Mouse (Mus musculus) layer of hippocampus, postnatal 36 days (tissue): ENCODE measurements at regions not wholly inside any gene's neighbourhood (a gene's known extent, or its start where the extent isn't known, plus 50 kb on each side); places are given as distances from the start of the nearest gene placed in this dataset.
"Not testable (repeated sequence)": the region's sequence is repeated elsewhere in the genome, so short reads cannot be mapped to it uniquely, and the experiment has no call there.

ENCODE experiments used
- DNase-seq, 2 experiments: peaks; one replicate each; pipeline ENCODE4 v3.0.0; 2022

GRCm38 (mm10) chr5:18502831-18503230, 142.7 kb upstream of the Gnai1 start:
- DNase-seq: no peak

GRCm38 (mm10) chr5:18494305-18494704, 134.2 kb upstream of the Gnai1 start:
- DNase-seq: no peak

- no peak for DNase-seq
Observed at GRCm38 (mm10) chr5:18489709-18490108, 129.6 kb upstream of the Gnai1 start.

- DNase-seq: no peak
Observed at GRCm38 (mm10) chr5:18487076-18487772, 127.1 kb upstream of the Gnai1 start.

- DNase-seq: no peak
Observed at GRCm38 (mm10) chr5:18484376-18484775, 124.2 kb upstream of the Gnai1 start.

GRCm38 (mm10) chr5:18478420-18478819, 118.3 kb upstream of the Gnai1 start:
- no peak for DNase-seq

GRCm38 (mm10) chr5:18477372-18478017, 117.3 kb upstream of the Gnai1 start:
- no peak for DNase-seq

- no peak for DNase-seq
Observed at GRCm38 (mm10) chr5:18472114-18472513, 112.0 kb upstream of the Gnai1 start.

GRCm38 (mm10) chr5:18457771-18458170, 97.6 kb upstream of the Gnai1 start:
- DNase-seq: no peak

GRCm38 (mm10) chr5:18456196-18456595, 96.0 kb upstream of the Gnai1 start:
- DNase-seq: no peak

- DNase-seq: not testable (repeated sequence)
Observed at GRCm38 (mm10) chr5:18452871-18453757, 93.0 kb upstream of the Gnai1 start.

- no peak for DNase-seq
Observed at GRCm38 (mm10) chr5:18449261-18449660, 89.1 kb upstream of the Gnai1 start.

- no peak for DNase-seq
Observed at GRCm38 (mm10) chr5:18448330-18448670, 88.1 kb upstream of the Gnai1 start.

GRCm38 (mm10) chr5:18447665-18448329, 87.6 kb upstream of the Gnai1 start:
- DNase-seq: no peak

GRCm38 (mm10) chr5:18445969-18446368, 85.8 kb upstream of the Gnai1 start:
- DNase-seq: peak in 1 of 2 experiments; percentile 62

- DNase-seq: no peak
Observed at GRCm38 (mm10) chr5:18439986-18440385, 79.8 kb upstream of the Gnai1 start.

GRCm38 (mm10) chr5:18439281-18439680, 79.1 kb upstream of the Gnai1 start:
- no peak for DNase-seq

GRCm38 (mm10) chr5:18436099-18436748, 76.1 kb upstream of the Gnai1 start:
- DNase-seq: no peak

GRCm38 (mm10) chr5:18434245-18434644, 74.1 kb upstream of the Gnai1 start:
- DNase-seq: no peak

GRCm38 (mm10) chr5:18433287-18433686, 73.1 kb upstream of the Gnai1 start:
- peak in 1 of 2 experiments; percentile 17 for DNase-seq

GRCm38 (mm10) chr5:18425098-18425497, 64.9 kb upstream of the Gnai1 start:
- no peak for DNase-seq

GRCm38 (mm10) chr5:18414892-18415291, 54.7 kb upstream of the Gnai1 start:
- no peak for DNase-seq
